Mouse (Mus musculus): ENCODE data around the gene Sh3glb2. TPM values are rescaled to one million over a fixed set of nuclear protein-coding genes. Genes with fewer than 3 reads are reported as not detected.
A peak's percentile ranks its signal among the peaks of the same experiment; 100 is the strongest.

Sh3glb2 gene
- 105 and 118 TPM in 2 replicates for polyA plus RNA-seq (2016; fragmentation: Nextera tagmentation; extraction: Ambion mirVana)

GRCm38 (mm10) chr2:30358533-30359531 lies at the start of gene Sh3glb2:
Gene Sh3glb2 (minus strand): TSS chr2:30359337.
- Histone ChIP-seq H3K9me3 (no peaks in the 10 kb centered on the region), H3K9ac (peak within 1 kb of the TSS; percentile 77), H3K36me3 (peaks cover 10% of the 10 kb centered on the region), H3K4me1 (peaks cover 24% of the 10 kb centered on the region), H3K4me2 (replicated peaks) (peak within 1 kb of the TSS; percentile 87), H3K4me3 (peak within 1 kb of the TSS; percentile 69), H3K27ac (no peak within 1 kb of the TSS), H3K27me3 (replicated peaks) (no peaks in the 10 kb centered on the region)
- 3% methylated on average over 73 of the region's 73 CpGs for WGBS
- peak; percentile 72 for ATAC-seq (ENCODE audit: low FRiP score, low read depth)

GRCm38 (mm10) chr2:30408452-30409100 lies 49.4 kb upstream of the Sh3glb2 start:
- Histone ChIP-seq H3K4me1 (0 out of 2 replicates have a peak, but pooled peaks cover 8% of the 10 kb centered on the region), H3K4me2 (replicated peaks) (no peak overlapping the region), H3K27ac (no peak overlapping the region), H3K9ac (no peak overlapping the region), H3K9me3 (no peaks in the 10 kb centered on the region), H3K36me3 (peaks cover 57% of the 10 kb centered on the region), H3K4me3 (no peak overlapping the region), H3K27me3 (replicated peaks) (no peaks in the 10 kb centered on the region)
- WGBS: 89% methylated on average over 8 of the region's 8 CpGs
- no peak for ATAC-seq (ENCODE audit: low FRiP score, low read depth)

GRCm38 (mm10) chr2:30407778-30408177 lies 48.6 kb upstream of the Sh3glb2 start:
- WGBS: 93% methylated on average over 10 of the region's 10 CpGs
- H3K4me3 ChIP-seq: no peak overlapping the region
- H3K9ac ChIP-seq: no peak overlapping the region
- no peak overlapping the region for H3K4me2 ChIP-seq (replicated peaks)
- ATAC-seq (ENCODE audit: low FRiP score, low read depth): no peak
- H3K4me1 ChIP-seq: 0 out of 2 replicates have a peak, but pooled peaks cover under 1% of the 10 kb centered on the region
- no peaks in the 10 kb centered on the region for H3K9me3 ChIP-seq
- H3K36me3 ChIP-seq: peaks cover 61% of the 10 kb centered on the region
- no peak overlapping the region for H3K27ac ChIP-seq
- no peaks in the 10 kb centered on the region for H3K27me3 ChIP-seq (replicated peaks)

GRCm38 (mm10) chr2:30407221-30407620 lies 48.1 kb upstream of the Sh3glb2 start:
- no peaks in the 10 kb centered on the region for H3K27me3 ChIP-seq (replicated peaks)
- H3K36me3 ChIP-seq: peaks cover 63% of the 10 kb centered on the region
- no peak overlapping the region for H3K4me2 ChIP-seq (replicated peaks)
- H3K27ac ChIP-seq: no peak overlapping the region
- 94% methylated on average over 2 of the region's 2 CpGs for WGBS
- no peak overlapping the region for H3K9ac ChIP-seq
- H3K4me3 ChIP-seq: no peak overlapping the region
- H3K4me1 ChIP-seq: no peaks in the 10 kb centered on the region
- no peaks in the 10 kb centered on the region for H3K9me3 ChIP-seq
- no peak for ATAC-seq (ENCODE audit: low FRiP score, low read depth)

GRCm38 (mm10) chr2:30403870-30404269 lies 44.7 kb upstream of the Sh3glb2 start:
- H3K9ac ChIP-seq: no peak overlapping the region
- no peaks in the 10 kb centered on the region for H3K9me3 ChIP-seq
- WGBS: 95% methylated on average over 1 of the region's 1 CpGs
- H3K27ac ChIP-seq: no peak overlapping the region
- no peaks in the 10 kb centered on the region for H3K27me3 ChIP-seq (replicated peaks)
- H3K4me2 ChIP-seq (replicated peaks): no peak overlapping the region
- peaks cover 79% of the 10 kb centered on the region for H3K36me3 ChIP-seq
- no peak for ATAC-seq (ENCODE audit: low FRiP score, low read depth)
- peaks cover 19% of the 10 kb centered on the region for H3K4me1 ChIP-seq
- no peak overlapping the region for H3K4me3 ChIP-seq

GRCm38 (mm10) chr2:30402843-30403242 lies 43.7 kb upstream of the Sh3glb2 start:
- Histone ChIP-seq H3K9ac (no peak overlapping the region), H3K4me3 (no peak overlapping the region), H3K27ac (no peak overlapping the region), H3K4me1 (peaks cover 29% of the 10 kb centered on the region), H3K4me2 (replicated peaks) (no peak overlapping the region), H3K36me3 (peaks cover 76% of the 10 kb centered on the region), H3K27me3 (replicated peaks) (no peaks in the 10 kb centered on the region), H3K9me3 (no peaks in the 10 kb centered on the region)
- WGBS: 70% methylated on average over 2 of the region's 2 CpGs
- ATAC-seq (ENCODE audit: low FRiP score, low read depth): no peak

GRCm38 (mm10) chr2:30402351-30402826 lies 43.3 kb upstream of the Sh3glb2 start:
- no peaks in the 10 kb centered on the region for H3K27me3 ChIP-seq (replicated peaks)
- H3K4me3 ChIP-seq: no peak overlapping the region
- H3K9ac ChIP-seq: no peak overlapping the region
- H3K4me2 ChIP-seq (replicated peaks): no peak overlapping the region
- peaks cover 76% of the 10 kb centered on the region for H3K36me3 ChIP-seq
- no peak for ATAC-seq (ENCODE audit: low FRiP score, low read depth)
- 92% methylated on average over 9 of the region's 9 CpGs for WGBS
- no peak overlapping the region for H3K27ac ChIP-seq
- H3K9me3 ChIP-seq: no peaks in the 10 kb centered on the region
- peaks cover 32% of the 10 kb centered on the region for H3K4me1 ChIP-seq

GRCm38 (mm10) chr2:30401581-30401980 lies 42.4 kb upstream of the Sh3glb2 start:
- no peak overlapping the region for H3K9ac ChIP-seq
- no peak overlapping the region for H3K4me3 ChIP-seq
- no peak overlapping the region for H3K4me2 ChIP-seq (replicated peaks)
- no peaks in the 10 kb centered on the region for H3K27me3 ChIP-seq (replicated peaks)
- H3K27ac ChIP-seq: no peak overlapping the region
- peaks cover 32% of the 10 kb centered on the region for H3K4me1 ChIP-seq
- no peak for ATAC-seq (ENCODE audit: low FRiP score, low read depth)
- 100% methylated on average over 1 of the region's 1 CpGs for WGBS
- no peaks in the 10 kb centered on the region for H3K9me3 ChIP-seq
- H3K36me3 ChIP-seq: peaks cover 76% of the 10 kb centered on the region

- no peaks in the 10 kb centered on the region for H3K9me3 ChIP-seq
- peaks cover 69% of the 10 kb centered on the region for H3K36me3 ChIP-seq
- no peaks in the 10 kb centered on the region for H3K27me3 ChIP-seq (replicated peaks)
- H3K4me2 ChIP-seq (replicated peaks): no peak overlapping the region
- H3K4me1 ChIP-seq: peaks cover 32% of the 10 kb centered on the region
- no peak overlapping the region for H3K4me3 ChIP-seq
- WGBS: 21% methylated on average over 20 of the region's 20 CpGs
- peak overlapping the region; percentile 39 for H3K27ac ChIP-seq
- peak; percentile 67 for ATAC-seq (ENCODE audit: low FRiP score, low read depth)
- H3K9ac ChIP-seq: peak overlapping the region; percentile 47
Observed at GRCm38 (mm10) chr2:30399191-30400171, 40.3 kb upstream of the Sh3glb2 start.

GRCm38 (mm10) chr2:30397986-30398512 lies 38.9 kb upstream of the Sh3glb2 start:
- 87% methylated on average over 10 of the region's 10 CpGs for WGBS
- no peak overlapping the region for H3K9ac ChIP-seq
- H3K36me3 ChIP-seq: peaks cover 63% of the 10 kb centered on the region
- peaks cover 45% of the 10 kb centered on the region for H3K4me1 ChIP-seq
- H3K27ac ChIP-seq: no peak overlapping the region
- H3K4me3 ChIP-seq: no peak overlapping the region
- no peak overlapping the region for H3K4me2 ChIP-seq (replicated peaks)
- H3K9me3 ChIP-seq: no peaks in the 10 kb centered on the region
- no peak for ATAC-seq (ENCODE audit: low FRiP score, low read depth)
- no peaks in the 10 kb centered on the region for H3K27me3 ChIP-seq (replicated peaks)

- no peak overlapping the region for H3K27ac ChIP-seq
- WGBS: 90% methylated on average over 7 of the region's 7 CpGs
- no peak overlapping the region for H3K9ac ChIP-seq
- peaks cover 48% of the 10 kb centered on the region for H3K4me1 ChIP-seq
- no peak overlapping the region for H3K4me2 ChIP-seq (replicated peaks)
- ATAC-seq (ENCODE audit: low FRiP score, low read depth): no peak
- H3K36me3 ChIP-seq: peaks cover 55% of the 10 kb centered on the region
- H3K4me3 ChIP-seq: no peak overlapping the region
- no peaks in the 10 kb centered on the region for H3K9me3 ChIP-seq
- H3K27me3 ChIP-seq (replicated peaks): no peaks in the 10 kb centered on the region
Observed at GRCm38 (mm10) chr2:30396246-30396645, 37.1 kb upstream of the Sh3glb2 start.

Measured in neural tube, embryonic 12.5 days (tissue).